Mouse (Mus musculus) retina, postnatal 1 day (tissue): Measurements from ENCODE around the gene Cdkn2aipnl.

Source experiments
- DNase-seq: peaks from one replicate; pipeline ENCODE4 v3.0.0-alpha.2; 2012

The Cdkn2aipnl gene

GRCm38 (mm10) chr11:51967443-51968401 lies at the start of gene Cdkn2aipnl:
Gene Cdkn2aipnl (plus strand): TSS chr11:51967661.
- peak; percentile 97 for DNase-seq

- no peak for DNase-seq
Observed at GRCm38 (mm10) chr11:51917951-51918350, 49.5 kb upstream of the Cdkn2aipnl start.

- DNase-seq: no peak
Observed at GRCm38 (mm10) chr11:51918576-51918975, 48.9 kb upstream of the Cdkn2aipnl start.

- no peak for DNase-seq
Observed at GRCm38 (mm10) chr11:51921355-51922125, 45.9 kb upstream of the Cdkn2aipnl start.

- no peak for DNase-seq
Observed at GRCm38 (mm10) chr11:51922421-51922841, 45.0 kb upstream of the Cdkn2aipnl start.

GRCm38 (mm10) chr11:51925595-51925994 lies 41.9 kb upstream of the Cdkn2aipnl start:
- no peak for DNase-seq

- no peak for DNase-seq
Observed at GRCm38 (mm10) chr11:51926385-51926784, 41.1 kb upstream of the Cdkn2aipnl start.

- no peak for DNase-seq
Observed at GRCm38 (mm10) chr11:51927106-51927505, 40.4 kb upstream of the Cdkn2aipnl start.

GRCm38 (mm10) chr11:51931138-51931537 lies 36.3 kb upstream of the Cdkn2aipnl start:
- no peak for DNase-seq

- DNase-seq: no peak
Observed at GRCm38 (mm10) chr11:51931790-51932189, 35.7 kb upstream of the Cdkn2aipnl start.

- no peak for DNase-seq
Observed at GRCm38 (mm10) chr11:51934230-51934629, 33.2 kb upstream of the Cdkn2aipnl start.

GRCm38 (mm10) chr11:51935636-51936434 lies 31.6 kb upstream of the Cdkn2aipnl start:
- no peak for DNase-seq

- no peak for DNase-seq
Observed at GRCm38 (mm10) chr11:51937361-51937781, 30.1 kb upstream of the Cdkn2aipnl start.

GRCm38 (mm10) chr11:51938817-51939589 lies 28.5 kb upstream of the Cdkn2aipnl start:
- DNase-seq: no peak

GRCm38 (mm10) chr11:51939590-51939955 lies 27.9 kb upstream of the Cdkn2aipnl start:
- DNase-seq: no peak

GRCm38 (mm10) chr11:51940511-51940955 lies 26.9 kb upstream of the Cdkn2aipnl start:
- no peak for DNase-seq

GRCm38 (mm10) chr11:51942602-51943499 lies 24.6 kb upstream of the Cdkn2aipnl start:
- DNase-seq: peak; percentile 68

- no peak for DNase-seq
Observed at GRCm38 (mm10) chr11:51943500-51943841, 24.0 kb upstream of the Cdkn2aipnl start.

GRCm38 (mm10) chr11:51944239-51944638 lies 23.2 kb upstream of the Cdkn2aipnl start:
- no peak for DNase-seq

GRCm38 (mm10) chr11:51945548-51945947 lies 21.9 kb upstream of the Cdkn2aipnl start:
- DNase-seq: peak; percentile 39

GRCm38 (mm10) chr11:51946144-51946543 lies 21.3 kb upstream of the Cdkn2aipnl start:
- no peak for DNase-seq
